Mouse (Mus musculus): Measurements from ENCODE around the gene Clstn3.
"Not testable (repeated sequence)": the region's sequence is repeated elsewhere in the genome, so short reads cannot be mapped to it uniquely, and the experiment has no call there.

GRCm38 (mm10) chr6:124483831-124484230, 19.2 kb upstream of the Clstn3 start:
- TF ChIP-seq CTCF (IDR thresholded peaks at IDR 0.05; ENCODE audit: low read depth); EP300 (optimal IDR thresholded peaks at IDR 0.05): not testable (repeated sequence)

Data from stomach, postnatal 0 days (tissue).